Mouse (Mus musculus) ES-E14 (cell line): ENCODE data around the gene Mtx1.

ENCODE experiments used
- ZC3H11A ChIP-seq: IDR thresholded peaks from 2 replicates; pipeline ENCODE4 v1.6.1; 2012; ENCODE audit warnings: low read depth, mild to moderate bottlenecking, inconsistent platforms, low read length, borderline replicate concordance
- ZNF384 ChIP-seq: IDR thresholded peaks from 2 replicates; pipeline ENCODE4 v1.6.1; 2012; ENCODE audit warnings: low read depth, low read length, inconsistent platforms

DNA sequence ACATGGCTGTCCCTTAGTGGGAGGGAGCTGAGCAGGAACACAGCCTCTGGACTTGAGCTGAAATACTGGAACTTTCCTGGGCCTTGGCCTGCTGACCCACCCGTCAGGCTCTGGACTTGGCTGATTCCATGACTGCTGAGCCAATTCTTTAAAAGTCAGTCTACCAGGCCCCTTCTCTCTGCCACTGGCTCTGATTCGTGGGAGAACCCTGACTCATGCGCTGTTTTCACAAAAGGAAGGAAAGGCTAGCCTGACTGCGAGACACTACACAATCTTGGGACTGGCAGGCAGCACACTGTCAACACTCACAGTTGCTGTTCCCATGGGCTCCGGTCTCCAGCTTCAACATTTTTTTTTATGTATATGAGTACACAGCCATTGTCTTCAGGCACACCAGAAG, 29.3 kb upstream of the Mtx1 start:
- TF ChIP-seq ZC3H11A: no peak
- TF ChIP-seq ZNF384: no peak
